Mouse (Mus musculus): Measurements from ENCODE around the gene Emid1.

DNA sequence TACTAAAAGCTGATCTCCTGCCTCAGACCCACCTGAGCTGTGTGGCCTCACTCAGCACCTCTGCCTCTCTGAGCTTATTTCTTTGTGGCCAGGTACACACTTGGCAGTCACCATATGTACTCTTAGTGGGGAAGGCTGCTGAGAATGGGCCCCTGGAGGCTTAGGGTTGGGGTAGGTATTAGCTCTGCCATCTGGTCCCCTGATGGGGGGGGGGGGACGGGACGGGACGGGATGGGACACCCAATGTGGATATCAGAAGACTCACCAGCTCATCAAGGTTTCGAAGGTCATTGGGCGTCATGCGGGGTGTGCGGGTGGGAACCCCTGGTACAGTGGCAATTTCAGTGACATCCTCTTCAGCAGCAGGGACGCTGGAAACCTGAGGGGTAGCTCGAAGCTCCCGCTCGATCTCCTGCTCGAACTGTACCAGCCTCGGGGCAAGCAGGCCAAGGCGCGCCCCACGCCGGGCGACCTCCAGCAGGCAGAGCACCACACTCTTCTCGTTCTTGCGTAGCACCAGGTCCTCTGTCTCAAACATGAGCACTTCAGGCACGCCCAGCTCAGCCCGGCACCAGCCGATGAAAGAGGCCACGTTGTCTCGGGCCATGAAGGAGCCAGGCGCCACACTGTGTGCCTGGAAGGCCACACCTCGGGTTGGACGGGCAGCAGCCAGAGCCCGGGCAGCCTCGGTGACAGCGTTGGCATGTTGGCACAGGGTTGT is 88.3 kb downstream of the Emid1 start:
- TF ChIP-seq CTCF (IDR thresholded peaks at IDR 0.05; ENCODE audit: extremely low read depth, insufficient read length, insufficient replicate concordance, low read depth, low read length) (no peak), POLR2A (IDR thresholded peaks at IDR 0.05; ENCODE audit: low read depth, low read length) (no peak)

All from small intestine, adult 2 months (tissue).